Mouse (Mus musculus): ENCODE data around the gene Bclaf3.
A peak's percentile ranks its signal among the peaks of the same experiment; 100 is the strongest.
"Not testable (repeated sequence)": the region's sequence is repeated elsewhere in the genome, so short reads cannot be mapped to it uniquely, and the experiment has no call there.

The Bclaf3 gene

DNA sequence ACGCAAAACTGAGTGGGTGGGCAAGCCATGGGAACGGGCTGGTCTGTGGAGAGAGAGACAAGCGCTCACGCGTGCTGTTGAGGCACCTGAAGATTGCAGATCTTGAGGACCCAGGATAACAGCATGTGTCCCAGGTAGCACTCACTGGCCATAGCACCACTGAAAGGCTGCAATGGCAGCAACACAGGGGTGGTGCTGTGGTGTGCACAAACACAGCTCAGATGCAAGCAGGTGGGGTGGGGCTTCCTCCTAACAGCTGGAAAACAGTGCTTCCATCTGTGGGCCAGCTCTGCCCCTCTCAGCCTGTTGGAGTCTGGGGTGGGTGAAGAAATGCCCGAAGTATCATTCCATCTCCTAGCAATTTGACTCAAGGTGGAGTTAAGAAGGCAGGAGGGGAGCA is at the start of gene Bclaf3:
Gene Bclaf3 (plus strand): TSS at position 301 of the 400 bp plus-strand sequence.
- no peak for DNase-seq

DNA sequence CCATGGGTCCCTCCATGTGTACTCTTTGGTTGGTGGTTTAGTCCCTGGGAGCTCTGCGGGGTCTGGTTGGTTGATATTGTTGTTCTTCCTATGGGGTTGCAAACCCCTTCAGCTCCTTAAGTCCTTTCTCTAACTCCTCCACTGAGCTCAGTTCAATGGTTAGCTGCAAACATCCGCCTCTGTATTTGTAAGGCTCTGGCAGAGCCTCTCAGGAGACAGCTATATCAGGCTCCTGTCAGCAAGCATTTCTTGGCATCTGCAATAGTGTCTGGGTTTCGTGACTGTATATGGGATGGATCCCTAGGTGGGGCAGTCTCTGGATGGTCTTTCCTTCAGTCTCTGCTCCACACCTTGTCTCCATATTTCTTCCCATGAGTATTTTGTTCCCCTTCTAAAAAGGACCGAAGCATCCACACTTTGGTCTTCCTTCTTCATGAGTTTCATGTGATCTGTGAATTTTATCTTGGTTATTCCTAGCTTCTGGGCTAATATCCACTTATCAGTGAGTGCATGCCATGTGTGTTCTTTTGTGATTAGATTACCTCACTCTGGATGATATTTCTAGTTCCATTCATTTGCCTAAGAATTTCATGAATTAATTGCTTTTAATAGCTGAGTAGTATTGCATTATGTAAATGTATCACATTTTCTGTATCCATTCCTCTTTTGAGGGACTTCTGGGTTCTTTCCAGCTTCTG is 48.1 kb upstream of the Bclaf3 start:
- DNase-seq, result not testable (repeated sequence)

DNA sequence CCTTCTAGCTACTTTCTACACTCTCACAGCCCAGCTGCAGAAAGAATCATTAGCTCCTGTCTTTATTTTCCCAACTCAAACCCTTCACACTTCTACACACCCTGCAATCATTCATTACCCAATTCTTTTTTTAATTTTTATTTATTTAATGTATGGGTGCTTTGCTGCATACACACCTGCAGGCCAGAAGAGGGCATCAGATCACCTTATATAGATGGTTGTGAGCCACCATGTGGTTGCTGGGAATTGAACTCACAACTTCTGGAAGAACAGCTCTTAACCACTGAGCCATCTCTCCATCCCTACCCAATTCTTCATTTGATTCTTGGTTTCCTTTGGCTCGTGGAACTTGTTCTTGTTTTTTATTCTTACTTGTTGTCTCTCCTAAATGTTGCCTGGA is 42.2 kb upstream of the Bclaf3 start:
- DNase-seq, result peak; percentile 5 to 10

DNA sequence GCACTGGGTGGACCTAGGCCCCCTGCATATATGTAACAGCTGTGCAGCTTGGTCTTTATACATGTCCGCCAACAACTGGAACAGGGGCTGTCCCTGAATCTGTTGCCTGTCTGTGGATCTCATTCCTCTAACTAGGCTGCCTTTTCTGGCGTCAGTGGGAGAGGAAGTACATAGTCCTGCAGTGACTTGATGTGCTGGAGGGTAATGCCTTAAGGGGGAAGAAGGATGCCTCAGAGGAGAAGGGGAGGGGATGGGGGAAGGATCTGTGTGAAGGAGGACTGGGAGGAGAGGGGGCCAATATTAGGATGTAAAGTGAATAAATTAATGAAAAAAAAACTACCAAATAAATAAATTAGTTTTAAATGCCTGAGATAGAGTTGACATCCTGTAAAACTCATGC is 23.3 kb upstream of the Bclaf3 start:
- no peak for DNase-seq

DNA sequence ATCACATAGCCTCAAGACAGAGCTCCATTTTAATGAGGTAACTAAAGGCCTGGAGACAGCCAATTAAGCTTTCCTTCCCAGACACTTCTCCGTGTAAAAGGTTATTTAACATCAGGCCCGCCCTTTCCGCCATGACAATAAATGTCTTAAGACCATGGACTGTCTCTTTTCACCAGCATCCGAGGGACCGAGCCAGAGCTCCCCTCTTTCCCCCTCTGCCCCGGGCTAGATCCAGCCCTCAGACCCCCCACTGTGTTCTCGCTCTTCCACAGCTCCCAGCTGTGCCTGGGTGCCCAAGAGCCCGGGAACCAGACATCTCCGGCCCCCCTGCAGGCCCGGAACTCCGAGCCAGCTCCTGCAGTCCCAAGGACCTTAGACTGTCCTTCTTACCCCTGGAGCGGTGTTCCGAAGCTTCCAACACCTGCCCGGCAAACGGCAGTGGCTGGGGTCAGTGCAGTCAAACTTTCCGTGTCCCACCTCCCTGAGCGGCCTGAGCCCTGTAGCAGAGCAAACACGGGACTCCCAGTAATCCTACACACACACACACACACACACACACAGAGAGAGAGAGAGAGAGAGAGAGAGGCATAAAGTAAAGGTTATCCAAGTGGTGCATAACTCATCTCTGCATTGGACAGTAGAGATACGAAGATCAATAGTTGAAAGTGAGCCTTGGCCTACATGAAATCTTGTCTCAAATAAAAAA is 18.0 kb upstream of the Bclaf3 start:
- peak in 1 of 2 experiments; percentile 21 for DNase-seq

DNA sequence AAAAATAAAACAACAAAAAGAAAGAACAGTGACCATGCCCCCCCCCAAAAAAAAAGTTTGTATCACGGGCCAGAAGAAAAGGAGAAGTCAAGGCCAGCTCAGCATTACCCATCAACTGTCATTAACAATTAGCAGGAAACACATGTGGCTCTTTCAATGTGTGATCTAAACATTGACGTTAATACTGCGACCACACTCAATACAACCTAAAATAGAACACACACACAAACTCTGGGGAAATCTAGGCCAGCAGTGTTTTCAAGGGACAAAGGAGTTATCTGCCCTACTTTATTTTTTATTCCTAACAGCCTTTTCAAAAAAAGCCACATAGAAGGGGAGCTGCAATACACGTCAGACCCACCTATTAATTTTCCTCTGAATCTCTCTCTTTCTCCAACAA is 17.4 kb upstream of the Bclaf3 start:
- peak in 1 of 2 experiments; percentile 30 for DNase-seq

DNA sequence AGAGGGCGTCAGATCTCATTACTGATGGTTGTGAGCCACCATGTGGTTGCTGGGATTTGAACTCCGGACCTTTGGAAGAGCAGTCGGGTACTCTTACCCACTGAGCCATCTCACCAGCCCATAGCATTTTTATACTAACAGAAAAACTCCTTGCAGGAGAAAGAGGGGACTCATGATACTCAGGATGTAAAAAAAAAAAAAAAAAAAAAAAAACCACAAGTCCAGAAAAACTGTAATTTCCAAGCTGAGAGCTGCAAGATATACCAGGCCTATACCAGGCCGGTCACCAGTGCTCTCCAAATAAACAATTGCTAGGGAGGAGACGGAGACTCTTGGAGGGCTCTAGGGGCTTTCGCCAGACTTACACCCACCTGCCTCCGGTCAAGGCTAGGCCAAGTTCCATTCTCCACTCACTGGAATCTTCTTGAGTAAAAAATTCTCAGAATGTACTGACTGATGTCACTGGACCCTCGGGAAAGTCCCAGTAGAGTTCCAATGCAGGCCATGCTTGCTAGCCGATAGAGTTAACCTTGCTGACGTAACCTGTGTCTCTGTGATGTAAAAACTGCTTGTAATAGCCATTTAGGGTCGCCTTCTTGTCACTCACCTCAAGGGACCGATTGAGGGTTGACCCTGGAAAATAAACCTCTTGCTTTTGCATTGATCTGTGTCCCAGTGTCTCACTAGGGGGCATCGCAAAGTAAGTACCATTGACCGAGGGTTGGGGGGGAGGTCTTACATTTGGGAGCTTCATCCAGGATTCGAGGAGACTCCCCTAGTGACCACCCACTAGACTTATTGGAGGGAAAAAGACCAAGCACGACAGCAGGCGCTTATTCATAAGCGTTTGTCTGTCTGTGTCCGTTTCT is 16.4 kb upstream of the Bclaf3 start:
- DNase-seq, result peak in 1 of 2 experiments; percentile 5

DNA sequence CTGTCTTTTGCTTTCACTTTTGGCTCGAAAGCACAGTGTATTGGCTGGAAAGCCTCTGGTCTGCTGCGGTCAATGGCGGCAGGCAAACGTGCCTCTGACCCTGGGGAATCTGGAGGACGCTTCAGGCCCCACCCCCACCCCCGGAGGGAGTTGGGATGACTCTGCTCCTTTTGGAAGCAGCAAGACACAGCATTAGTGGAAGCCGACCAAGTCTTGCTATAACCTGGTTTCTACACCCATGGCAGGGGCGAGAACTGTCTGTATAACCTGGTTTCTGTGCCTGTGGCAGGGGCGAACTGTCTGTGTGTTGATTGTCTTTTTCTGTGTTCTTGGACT is 15.8 kb upstream of the Bclaf3 start:
- DNase-seq, result peak in 1 of 2 experiments; percentile 3

DNA sequence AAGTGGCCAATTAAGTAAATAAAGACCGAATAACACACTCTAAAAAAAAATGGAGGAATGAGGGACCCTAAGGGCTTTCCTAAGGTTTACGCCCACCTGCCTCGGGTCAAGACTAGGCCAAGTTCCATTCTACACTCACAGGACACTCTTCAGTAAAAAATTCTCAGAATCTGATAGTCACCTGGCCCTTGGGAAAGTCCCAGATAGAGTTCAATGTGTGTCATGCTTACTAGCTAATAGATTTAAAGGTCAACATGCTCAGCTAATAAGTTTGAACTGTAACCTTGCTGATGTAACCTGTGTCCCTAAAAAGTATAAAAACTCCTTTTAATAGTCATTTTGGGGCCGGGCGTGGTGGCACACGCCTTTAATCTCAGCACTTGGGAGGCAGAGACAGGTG is 10.9 kb upstream of the Bclaf3 start:
- DNase-seq, result no peak

DNA sequence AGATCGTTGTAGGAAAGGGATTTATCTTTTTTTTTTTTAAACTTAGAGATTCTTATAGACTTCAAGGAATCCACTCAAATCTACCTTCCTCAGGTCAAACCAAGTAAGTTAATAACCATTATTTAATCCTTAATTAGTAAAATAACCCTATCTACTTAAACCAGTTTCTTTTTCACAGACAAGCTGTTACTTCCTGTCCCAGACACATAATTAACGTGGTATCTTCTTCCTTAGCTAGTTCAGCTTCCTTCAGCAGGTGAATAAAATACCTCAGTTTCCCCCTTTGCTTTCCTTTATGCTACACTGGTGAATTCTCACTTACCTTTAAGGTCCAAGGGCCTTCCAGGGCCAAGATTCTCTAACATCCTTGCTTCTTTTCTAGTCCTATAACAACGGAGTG is 4.7 kb upstream of the Bclaf3 start:
- DNase-seq, result no peak

DNA sequence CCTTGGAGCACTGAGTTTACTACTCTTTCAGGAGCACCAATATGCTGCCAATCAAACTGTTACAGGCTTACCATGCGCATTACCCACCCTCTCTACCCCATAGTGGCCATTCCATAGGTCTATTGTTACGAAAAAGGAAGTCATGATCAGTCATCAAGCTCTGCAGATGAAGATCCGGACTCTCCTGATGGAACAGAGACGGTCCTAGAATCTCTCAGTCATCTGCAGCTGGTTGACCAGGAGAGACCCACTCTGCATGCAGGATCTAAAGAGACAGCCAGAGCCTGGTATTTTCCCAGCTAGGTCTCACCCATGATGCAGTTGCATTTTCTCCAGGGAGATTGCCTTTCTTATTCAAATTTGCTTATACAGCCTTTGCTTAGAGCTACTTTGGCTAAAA is 3.8 kb upstream of the Bclaf3 start:
- no peak for DNase-seq

DNA sequence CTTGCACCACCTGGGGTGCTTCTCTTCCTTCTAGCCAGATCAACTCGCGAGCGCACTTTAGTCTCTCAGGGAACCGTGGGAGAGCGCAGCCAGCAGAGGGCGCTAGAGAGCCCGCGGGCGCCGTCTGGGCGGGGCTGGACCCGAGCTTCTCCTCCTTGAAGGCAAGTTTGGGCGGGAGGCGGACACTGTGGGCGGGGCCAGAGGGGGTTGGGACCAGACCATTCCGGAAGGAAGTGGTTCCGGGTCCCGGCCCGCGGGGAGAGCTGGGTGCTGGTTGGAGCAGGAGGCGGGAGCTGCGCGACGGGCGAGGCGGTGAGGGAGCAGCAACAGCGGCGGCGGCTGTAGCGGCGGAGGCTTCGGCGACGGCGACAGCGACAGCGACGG is 5.9 kb downstream of the Bclaf3 start:
- peak; percentile 96 for DNase-seq

DNA sequence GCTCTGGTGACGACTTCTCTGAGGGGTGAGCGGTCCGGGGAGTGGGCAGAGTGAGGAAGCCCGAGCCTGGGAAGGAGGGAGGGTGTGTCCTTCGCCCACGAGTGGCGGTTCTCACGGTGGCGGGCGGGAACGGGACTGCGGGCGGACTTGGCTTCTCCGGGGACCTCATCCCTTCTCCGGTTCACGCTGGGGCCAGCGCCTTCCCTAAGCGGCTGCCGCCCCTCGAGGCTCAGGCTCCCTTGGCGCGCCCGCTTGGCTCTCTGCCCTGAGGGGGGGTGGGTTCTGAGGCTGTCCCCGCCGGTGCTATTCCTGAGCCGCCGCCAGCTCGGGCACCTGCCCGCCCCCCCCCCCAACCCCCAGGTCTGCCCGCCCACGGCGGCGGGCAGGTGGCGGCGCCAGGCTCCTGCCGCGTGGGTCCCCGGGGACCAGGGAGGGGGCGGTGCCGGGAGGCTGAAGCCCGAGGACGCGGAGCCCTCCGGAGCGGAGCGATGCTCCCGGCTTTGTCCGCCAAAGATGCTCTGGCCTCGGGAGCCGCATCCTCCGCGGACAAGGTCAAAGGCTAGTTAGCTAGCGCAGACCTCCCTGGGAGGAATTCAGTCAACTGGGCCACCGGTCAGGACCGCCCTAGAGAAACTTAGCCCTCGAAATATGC is 6.4 kb downstream of the Bclaf3 start:
- peak; percentile 54 to 68 for DNase-seq

DNA sequence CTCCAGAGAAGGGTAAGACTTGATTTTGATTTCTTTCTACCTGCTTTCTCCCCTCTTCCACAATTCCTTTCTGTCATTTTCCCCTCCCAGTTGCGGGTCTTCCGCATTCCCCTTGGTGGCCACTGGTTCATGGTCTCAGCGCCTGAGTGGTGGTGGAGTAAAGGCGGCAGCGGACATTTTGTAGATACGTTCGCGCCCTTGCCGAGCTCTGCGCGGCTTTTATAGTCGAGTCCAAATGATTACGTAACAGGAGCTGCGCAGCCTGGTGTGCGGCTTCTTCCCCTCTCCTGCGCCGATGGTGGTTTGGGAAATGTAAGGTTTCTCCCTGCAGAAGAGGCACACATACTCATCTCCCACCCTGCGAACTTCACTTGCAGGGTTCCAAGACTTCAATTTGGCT is 15.4 kb downstream of the Bclaf3 start:
- DNase-seq, result no peak

DNA sequence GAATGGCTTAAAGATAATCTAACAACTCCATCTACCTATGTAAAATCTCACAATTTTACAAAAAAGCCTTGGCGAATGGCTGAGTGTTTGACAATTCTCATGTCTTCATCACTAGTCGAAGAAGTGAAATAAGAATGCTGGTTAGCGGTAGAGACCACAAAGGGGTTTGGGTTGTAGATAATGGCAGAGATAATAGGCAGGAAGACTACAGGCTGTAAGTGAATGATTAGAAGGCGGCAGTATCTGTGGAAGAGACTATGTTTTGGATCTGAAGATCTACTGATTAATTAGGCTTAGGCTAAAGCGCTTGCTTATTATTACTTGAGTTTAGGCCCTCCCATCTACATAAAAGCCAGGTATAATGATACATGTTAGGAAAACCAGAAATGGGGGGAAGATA is 20.6 kb downstream of the Bclaf3 start:
- no peak for DNase-seq

DNA sequence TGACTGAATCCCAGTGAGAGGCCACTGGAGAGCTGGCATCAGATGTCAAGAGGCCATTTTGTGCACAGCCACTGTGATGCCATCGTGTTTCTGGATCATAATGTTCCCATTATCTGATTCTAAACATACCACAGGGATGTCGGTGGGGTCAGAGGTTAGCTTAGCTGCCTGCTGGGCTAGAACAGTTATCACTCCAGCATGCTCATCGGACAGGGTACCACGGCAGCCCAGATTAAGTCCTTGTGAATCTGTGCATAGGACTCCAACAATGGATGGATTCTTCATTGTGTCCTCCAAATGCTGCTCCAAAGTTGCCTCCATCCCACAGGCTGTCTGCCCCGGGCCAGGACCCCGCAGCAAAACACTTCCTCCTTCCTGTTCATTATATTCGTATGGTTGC is 58.2 kb downstream of the Bclaf3 start:
- DNase-seq, result not testable (repeated sequence)

DNA sequence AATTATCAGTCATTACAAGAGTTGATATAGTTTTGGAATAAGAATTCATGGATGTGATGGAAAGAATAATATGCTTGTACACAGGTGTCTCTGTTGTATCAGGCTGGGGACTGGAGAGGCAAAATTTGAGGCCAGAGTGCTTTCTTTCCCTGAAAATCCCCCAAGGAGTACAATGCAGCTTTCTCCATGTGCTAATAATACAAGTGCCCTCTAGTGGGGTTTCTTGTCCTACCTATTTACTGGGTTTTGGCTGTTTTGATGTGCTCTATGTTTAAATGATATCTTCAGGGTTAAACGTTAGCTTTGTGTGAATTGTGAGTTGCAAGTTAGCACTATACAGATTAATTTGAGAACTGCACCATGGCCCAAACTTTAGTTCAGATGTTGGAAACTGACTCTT is 65.1 kb downstream of the Bclaf3 start:
- no peak for DNase-seq

DNA sequence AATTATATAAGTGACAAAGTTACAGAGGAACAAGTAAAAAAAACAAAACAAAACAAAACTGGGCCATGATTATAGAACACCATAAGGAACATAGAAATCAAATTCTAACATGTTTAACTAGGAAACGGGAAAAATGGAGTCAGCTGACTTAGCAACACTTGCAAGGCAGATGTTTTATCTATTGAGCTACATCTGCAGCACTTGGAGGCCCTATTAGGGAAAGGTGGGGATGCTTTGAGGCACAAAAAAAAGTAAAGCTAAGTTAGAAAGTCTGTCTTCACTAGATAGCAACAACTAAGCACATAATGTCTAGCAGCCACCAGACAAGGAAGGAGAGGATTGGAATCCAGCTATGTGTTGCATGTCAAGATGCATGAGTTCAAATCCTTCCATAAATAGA is 71.0 kb downstream of the Bclaf3 start:
- no peak for DNase-seq

DNA sequence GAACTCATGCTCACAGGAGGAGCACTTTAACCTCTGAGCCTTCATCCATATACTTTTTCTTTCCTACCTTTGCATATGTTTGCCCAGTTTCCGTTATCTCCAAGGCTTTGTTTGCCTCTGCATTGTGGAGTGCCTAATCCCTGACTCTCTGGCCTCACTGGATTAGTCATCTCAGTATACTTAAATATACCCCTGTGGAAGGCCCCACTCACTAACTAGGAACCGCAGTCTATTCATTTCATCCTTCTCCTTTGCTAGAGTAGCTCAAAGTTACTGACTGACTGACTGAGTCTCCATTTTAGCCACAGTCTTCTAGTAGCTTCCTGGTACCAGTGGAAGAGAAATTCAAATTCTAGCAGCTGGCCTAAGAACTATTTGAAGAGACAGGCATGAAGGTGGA is 78.3 kb downstream of the Bclaf3 start:
- DNase-seq, result no peak

DNA sequence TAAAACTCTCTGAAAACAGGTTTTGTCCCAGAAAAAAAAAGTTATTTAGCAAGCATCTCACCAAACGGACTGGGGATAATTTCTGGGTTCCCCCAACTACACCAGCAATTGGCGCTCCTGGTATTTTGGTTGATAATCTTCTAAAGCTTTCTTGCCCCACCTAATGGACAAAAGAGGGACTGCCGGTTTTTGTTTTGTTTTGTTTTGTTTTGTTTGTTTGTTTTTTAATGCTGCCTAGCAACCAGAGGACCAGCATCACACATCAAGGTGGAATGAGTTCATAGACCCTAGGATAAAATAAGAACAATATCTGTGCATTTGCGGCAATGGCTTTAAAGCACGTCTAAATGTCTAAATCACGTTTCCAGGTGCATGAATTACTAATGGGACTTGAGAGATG is 80.4 kb downstream of the Bclaf3 start:
- peak; percentile 53 to 70 for DNase-seq

DNA sequence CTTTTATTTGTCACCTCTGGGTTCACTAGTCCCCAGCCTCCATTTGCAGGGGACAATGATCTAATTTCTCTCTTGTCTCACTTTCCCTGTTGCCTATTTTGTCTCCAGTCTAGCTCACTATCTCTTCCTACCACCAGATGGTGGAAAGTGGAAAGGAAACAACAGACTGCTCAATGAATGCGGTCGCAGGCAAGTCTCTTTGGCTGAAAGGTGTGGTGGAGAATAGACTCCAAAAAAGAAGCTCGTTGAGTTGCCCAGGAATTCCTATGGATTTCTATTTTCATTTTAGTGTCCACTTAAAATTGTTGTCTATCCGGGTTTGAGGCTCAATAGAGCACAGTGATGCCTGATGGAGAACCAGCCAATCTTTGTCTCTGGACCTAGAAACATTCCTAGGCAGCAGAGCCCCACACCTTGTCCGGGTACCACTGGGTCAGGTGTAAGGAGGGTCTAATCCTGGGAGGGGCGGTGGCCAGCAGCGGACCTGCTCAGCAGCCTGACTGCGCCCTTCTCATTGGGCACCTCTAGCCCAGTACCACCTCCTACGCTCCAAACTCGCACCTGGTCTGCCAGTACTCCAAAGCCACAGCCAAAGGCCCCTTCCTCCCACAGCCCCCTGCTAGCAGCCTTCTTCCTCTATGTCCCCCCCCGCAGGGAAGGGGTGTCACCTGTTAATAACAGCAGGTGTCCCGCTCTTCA is 99.9 kb downstream of the Bclaf3 start:
- peak; percentile 34 to 38 for DNase-seq

DNA sequence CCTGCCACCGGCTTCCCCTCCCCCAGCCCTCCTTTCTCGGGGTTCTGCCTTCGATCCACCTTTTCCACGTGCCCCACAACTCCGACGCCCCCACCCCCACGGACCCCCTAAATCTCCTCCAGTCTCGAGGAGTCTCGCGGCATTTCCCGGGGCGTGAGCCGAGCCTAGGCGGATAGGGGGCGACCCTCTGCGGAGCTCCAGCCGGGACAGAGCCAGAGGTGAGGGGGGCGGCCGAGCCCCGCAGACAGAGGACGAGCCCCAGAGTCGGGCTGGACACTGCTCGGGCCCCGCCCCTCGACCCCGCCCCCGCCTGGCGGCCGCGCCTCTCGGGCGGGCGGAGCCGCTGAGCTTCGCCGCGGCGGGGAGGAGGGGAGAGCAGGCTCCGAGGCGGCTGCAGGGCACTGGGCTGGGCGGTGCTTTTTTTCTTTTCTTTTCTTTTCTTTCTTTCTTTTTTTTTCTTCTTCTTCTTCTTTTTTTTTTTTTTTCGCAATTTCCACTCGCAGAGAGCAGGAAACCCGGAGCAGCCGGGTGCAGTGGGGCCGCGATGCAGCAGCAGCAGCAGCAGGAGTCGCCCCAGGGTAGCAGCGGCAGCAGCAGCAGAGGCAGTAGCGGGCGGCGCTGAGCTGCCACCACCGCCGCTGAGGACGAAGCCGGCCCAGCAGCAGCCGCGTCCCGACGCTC is 100.6 kb downstream of the Bclaf3 start, which contains the start of gene Sh3kbp1:
Gene Sh3kbp1 (plus strand): TSS at position 366 of the 681 bp plus-strand sequence.
- DNase-seq, result peak; percentile 63 to 71

Measured in B cell, adult 2 months (primary cell).